Mouse (Mus musculus): ENCODE measurements around the gene Naa10.

Gene Naa10

GRCm38 (mm10) chrX:73921823-73922549 is at the start of gene Naa10, which contains the start of gene Arhgap4:
Gene Naa10, minus strand, starts transcription at chrX:73921944.
Gene Arhgap4, minus strand, starts transcription at chrX:73921870.
- peak; percentile 81 for DNase-seq

GRCm38 (mm10) chrX:73970781-73971180 is 49.0 kb upstream of the Naa10 start:
- DNase-seq, result no peak

- DNase-seq, result no peak
These were observed 48.0 kb upstream of the Naa10 start for GRCm38 (mm10) chrX:73969729-73970128.

GRCm38 (mm10) chrX:73969167-73969566 is 47.4 kb upstream of the Naa10 start:
- no peak for DNase-seq

GRCm38 (mm10) chrX:73967177-73968075 is 45.7 kb upstream of the Naa10 start:
- DNase-seq, result peak; percentile 87

GRCm38 (mm10) chrX:73966248-73967176 is 44.8 kb upstream of the Naa10 start, which contains the start of gene Hcfc1:
Gene Hcfc1, minus strand, starts transcription at chrX:73966357.
- DNase-seq, result peak; percentile 88

- peak; percentile 78 for DNase-seq
These were observed 43.6 kb upstream of the Naa10 start for GRCm38 (mm10) chrX:73965307-73965706.

GRCm38 (mm10) chrX:73964363-73964762 is 42.6 kb upstream of the Naa10 start:
- DNase-seq, result peak; percentile 28

GRCm38 (mm10) chrX:73954988-73955387 is 33.2 kb upstream of the Naa10 start:
- no peak for DNase-seq

GRCm38 (mm10) chrX:73952603-73953002 is 30.9 kb upstream of the Naa10 start:
- DNase-seq, result no peak

GRCm38 (mm10) chrX:73949341-73949740 is 27.6 kb upstream of the Naa10 start:
- DNase-seq, result no peak

- DNase-seq, result peak; percentile 50
These were observed 26.9 kb upstream of the Naa10 start for GRCm38 (mm10) chrX:73948647-73949046.

GRCm38 (mm10) chrX:73946896-73947295 is 25.2 kb upstream of the Naa10 start:
- DNase-seq, result no peak

- DNase-seq, result no peak
These were observed 20.6 kb upstream of the Naa10 start for GRCm38 (mm10) chrX:73942294-73942693.

GRCm38 (mm10) chrX:73941860-73942259 is 20.1 kb upstream of the Naa10 start:
- no peak for DNase-seq

GRCm38 (mm10) chrX:73931871-73932270 is 10.1 kb upstream of the Naa10 start:
- DNase-seq, result no peak

GRCm38 (mm10) chrX:73930402-73931062 is 8.8 kb upstream of the Naa10 start, which contains the start of gene Renbp:
Gene Renbp, minus strand, starts transcription at chrX:73930850.
- peak; percentile 55 for DNase-seq

GRCm38 (mm10) chrX:73922550-73922882 is 772 bp upstream of the Naa10 start:
- peak; percentile 43 for DNase-seq

- DNase-seq, result no peak
These were observed 390 bp downstream of the Naa10 start for GRCm38 (mm10) chrX:73921285-73921822.

GRCm38 (mm10) chrX:73918631-73919030 is 3.1 kb downstream of the Naa10 start:
- DNase-seq, result no peak

GRCm38 (mm10) chrX:73916945-73917344 is 4.8 kb downstream of the Naa10 start:
- DNase-seq, result no peak

All from thymus, postnatal 25 days (tissue).